Mouse (Mus musculus) kidney, adult 11 months (tissue): ENCODE data around the gene Rpl22l1.
"Not testable (repeated sequence)": the region's sequence is repeated elsewhere in the genome, so short reads cannot be mapped to it uniquely, and the experiment has no call there.

ENCODE experiments used
- DNase-seq: peaks from one replicate; pipeline ENCODE4 v3.0.0; 2022

The Rpl22l1 gene

DNA sequence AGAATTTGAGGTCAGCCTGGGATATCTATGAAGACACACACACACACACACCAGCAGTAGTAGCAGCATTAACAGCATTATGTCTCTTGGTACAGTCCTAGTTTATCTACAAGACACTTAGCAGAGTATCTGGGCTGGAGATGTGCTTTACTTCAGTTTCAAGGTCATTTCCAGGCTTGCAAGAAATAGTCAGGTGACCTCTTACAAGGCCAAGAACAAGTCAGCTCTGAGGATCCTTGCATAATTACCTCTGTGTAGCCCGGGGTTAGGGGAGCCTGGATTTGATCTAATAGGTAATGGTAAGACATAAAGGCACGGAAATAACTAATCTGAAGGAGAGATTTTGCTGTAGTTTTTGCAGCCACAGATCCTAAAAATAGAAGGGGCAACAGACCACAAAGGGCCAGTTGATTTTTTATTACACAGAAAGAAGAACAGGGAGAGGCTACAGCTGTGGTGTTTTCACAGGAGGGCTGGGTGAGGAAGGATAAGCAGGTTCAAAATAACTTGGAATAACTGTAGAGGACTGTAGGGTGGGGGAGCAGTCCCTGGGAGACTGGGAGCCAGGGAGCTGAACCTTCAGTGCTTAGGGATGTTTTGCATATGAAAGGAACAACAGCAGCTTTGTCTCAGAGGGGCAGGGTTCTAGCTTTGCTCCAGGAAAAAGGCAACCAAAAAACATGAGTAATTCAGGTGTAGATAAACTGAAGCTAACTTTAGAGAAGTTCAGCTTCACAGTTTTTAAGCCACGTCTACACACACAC is 36.8 kb downstream of the Rpl22l1 start:
- peak; percentile 8 for DNase-seq

DNA sequence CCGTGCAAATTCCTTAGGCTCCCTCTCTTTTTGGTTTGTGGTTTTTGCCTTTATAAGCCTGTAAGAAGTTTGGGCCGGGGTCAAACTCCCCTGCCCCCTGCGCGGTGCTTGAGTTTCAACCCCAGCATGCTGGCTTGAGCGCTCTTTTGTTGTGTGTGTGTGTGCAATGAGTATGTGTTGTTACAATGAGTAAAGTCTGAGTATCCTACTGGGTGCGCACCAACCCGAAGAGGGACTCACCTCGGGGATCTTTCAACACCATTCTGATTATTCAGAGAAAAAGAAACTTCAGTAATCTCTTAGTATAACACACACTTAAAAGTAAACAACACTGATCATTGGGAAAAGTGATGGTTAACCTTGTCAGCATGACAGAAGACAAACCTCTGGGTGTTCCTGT is 38.0 kb downstream of the Rpl22l1 start:
- DNase-seq, result no peak

DNA sequence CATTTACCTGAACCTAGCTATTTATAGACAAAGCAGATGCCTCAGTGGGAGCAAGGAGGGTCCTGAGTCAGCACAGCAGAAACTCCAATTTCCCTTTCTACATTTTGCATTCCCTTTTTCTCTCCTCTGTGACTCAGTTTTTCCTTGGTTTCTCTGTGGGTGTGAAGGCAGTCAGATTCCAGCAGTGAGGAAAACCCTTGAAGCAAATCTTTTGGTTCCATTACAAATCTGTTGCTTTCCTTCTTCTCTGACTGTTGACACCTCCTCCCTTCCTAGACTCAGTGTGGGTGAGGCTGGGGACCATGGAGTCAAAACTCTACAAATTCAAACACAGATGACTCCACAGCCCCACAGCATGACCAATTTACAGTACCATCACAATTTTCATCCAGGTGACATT is 41.9 kb downstream of the Rpl22l1 start:
- DNase-seq, result no peak

DNA sequence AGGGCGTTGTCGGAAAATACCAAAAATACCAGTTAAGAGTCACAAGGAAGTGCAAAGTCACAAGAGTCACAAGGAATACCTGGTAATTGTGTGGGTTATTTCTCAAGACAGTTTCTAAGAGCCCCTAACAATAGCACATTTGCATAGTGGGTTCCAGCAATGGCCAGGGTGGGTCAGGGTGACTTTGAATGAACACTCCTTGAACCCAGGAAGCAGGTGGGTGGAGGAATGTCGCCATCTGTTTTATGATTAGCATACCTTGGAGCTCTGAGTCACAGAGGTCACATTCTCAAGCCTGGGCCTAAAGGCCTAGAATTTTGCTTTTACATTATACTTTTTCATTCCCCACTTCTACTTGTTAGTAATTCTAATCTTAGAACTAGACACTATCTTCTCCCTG is 46.9 kb downstream of the Rpl22l1 start:
- DNase-seq, result not testable (repeated sequence)
